Mouse (Mus musculus): Measurements from ENCODE around the gene Mmgt2.

Mmgt2 gene

DNA sequence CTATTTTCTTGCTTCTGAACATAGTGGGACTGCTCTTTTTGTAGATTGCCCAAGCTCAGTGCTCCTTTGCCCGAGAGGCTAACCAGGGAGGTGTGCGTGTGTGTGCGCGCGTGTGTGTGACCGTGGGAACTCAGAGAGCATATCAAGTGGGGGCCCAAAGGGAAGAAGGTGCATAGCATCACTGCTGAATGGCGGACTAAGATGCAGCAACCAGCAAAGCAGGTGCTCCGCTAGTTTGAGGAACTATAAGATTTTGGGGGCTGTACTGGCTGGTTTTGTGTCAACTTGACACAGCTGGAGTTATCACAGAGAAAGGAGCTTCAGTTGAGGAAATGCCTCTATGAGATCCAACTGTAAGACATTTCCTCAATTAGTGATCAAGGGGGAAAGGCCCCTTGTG is 27.4 kb upstream of the Mmgt2 start:
- DNase-seq (ENCODE audit: low read depth, low spot score), result no peak

GRCm38 (mm10) chr11:62621586-62622283 is 26.7 kb upstream of the Mmgt2 start:
- no peak for DNase-seq (ENCODE audit: low read depth, low spot score)

DNA sequence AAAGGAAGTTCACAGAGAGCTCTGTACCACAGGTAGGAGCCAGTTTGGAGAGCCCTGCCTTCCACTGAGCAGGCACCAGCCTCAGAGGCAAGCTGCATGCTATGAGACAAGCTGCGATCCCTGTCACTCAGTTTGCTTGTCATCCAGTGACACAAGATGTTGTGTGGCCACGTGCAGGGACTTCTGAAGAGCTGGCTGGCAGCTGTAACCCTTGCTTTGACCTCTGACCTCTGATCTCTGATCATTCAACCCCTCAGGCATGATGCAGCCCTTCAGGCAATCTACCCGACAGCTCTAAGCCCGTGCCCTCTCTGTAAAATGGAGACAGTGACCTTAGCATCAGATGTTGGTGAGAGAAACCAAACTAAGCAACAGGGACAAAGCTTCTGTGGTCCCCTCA is 25.6 kb upstream of the Mmgt2 start:
- DNase-seq (ENCODE audit: low read depth, low spot score), result no peak

GRCm38 (mm10) chr11:62624341-62625291 is 23.8 kb upstream of the Mmgt2 start:
- no peak for DNase-seq (ENCODE audit: low read depth, low spot score)

GRCm38 (mm10) chr11:62629352-62630224 is 18.9 kb upstream of the Mmgt2 start:
- no peak for DNase-seq (ENCODE audit: low read depth, low spot score)

DNA sequence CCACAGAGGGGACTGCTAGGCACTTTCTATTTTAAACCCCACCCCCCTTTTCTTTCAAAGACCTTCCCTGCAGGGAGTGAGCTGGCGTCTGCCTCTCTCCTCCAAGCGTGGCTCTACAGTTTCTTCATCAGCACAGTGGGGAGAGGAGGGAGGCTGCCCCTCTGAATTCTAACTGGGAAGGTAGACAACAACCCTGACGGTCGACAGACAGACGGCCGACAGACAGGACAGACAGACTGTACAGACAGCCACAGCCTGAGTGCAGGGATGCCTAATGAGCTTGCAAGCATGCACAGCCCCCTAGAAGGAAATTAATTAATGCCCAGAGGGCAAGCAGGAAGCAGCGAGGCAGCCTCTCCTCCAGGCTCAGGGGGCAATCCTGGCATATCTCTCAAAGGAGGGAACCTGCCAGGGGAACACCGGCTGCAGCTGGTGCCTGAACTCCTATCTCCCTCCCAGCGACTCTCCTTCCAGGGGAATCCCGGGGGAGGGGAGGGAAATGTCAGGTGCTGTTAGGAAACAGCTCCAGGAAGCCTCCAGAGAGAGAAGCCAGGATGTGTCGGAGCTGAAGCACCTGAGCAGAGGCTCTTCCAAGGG is 18.1 kb upstream of the Mmgt2 start:
- no peak for DNase-seq (ENCODE audit: low read depth, low spot score)

GRCm38 (mm10) chr11:62631138-62631537 is 17.3 kb upstream of the Mmgt2 start:
- no peak for DNase-seq (ENCODE audit: low read depth, low spot score)

- no peak for DNase-seq (ENCODE audit: low read depth, low spot score)
Measured at GRCm38 (mm10) chr11:62635406-62635805, 13.1 kb upstream of the Mmgt2 start.

DNA sequence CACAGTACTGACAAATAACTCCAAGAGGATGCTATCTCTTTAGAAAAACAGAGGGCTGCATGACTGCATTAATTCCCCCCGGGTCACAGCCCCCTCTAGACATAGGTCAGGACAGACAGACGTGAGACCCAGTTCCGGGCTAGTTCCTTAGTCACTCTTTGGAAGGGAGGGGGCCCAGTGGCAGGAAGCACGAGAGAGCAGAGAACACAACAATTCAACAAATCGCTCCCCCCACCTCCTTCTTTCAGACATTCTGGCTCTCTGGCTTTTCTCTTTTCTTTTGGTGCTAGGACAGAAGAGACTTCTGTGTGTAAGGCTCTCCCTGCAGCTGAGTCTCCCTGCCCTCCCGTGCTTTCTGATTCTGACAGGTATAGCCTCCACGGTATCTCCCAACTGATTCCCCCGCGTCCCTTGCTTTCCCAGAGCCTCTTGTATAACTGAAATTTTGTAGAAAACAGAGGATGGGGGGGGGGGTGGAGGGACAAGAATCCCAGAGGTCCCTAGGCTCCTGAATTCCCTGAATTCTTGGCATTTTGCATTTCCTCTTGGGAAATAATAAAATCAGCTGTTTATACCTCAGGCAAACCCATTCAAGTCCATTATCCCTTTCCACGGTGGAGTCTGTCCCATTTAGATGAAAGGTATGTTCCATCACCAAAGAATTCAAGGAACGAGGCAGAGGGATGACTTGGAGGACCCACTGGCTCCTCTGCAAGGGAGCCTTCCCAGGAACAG is 12.2 kb upstream of the Mmgt2 start:
- DNase-seq (ENCODE audit: low read depth, low spot score), result no peak

DNA sequence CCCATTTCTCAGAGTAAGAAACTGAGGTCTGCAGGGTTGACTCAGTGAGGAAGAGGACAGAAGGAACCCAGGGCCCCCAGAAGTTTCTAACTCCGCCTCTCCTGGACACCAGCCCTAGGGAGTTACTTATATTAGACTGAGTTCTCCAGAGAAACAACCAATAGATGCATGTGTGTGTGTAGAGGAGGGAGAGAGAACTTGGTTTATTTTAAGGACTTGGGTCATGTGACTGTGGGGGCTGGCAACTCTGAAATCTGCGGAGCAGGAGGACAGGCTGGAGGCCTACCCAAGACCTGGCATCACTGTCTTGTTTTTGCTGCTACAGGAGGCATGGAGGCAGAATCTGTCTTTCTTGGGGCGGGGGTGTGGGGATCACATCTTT is 11.6 kb upstream of the Mmgt2 start:
- no peak for DNase-seq (ENCODE audit: low read depth, low spot score)

GRCm38 (mm10) chr11:62637401-62637800 is 11.1 kb upstream of the Mmgt2 start:
- DNase-seq (ENCODE audit: low read depth, low spot score), result no peak

DNA sequence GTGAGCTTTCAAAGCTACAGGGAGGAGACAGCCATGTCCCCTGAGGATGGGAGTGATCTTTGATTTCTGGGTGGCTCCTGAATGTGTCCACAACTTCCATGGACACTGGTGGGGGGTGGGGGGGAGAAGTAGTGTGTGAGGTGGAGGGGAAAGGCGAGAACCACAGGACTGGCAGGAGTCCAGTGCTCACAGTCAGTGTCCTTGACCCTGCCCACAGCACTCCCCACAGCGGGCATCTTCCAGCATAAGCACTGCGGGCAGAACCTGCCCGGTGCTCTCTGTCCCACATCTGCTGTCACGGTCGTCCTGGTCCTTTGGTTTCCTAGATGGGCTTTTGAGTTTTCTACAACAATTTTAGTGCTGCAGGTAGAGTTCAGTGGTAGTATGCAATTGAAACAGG is 10.7 kb upstream of the Mmgt2 start:
- DNase-seq (ENCODE audit: low read depth, low spot score), result no peak

- DNase-seq (ENCODE audit: low read depth, low spot score), result no peak
Measured at GRCm38 (mm10) chr11:62638402-62638801, 10.1 kb upstream of the Mmgt2 start.

DNA sequence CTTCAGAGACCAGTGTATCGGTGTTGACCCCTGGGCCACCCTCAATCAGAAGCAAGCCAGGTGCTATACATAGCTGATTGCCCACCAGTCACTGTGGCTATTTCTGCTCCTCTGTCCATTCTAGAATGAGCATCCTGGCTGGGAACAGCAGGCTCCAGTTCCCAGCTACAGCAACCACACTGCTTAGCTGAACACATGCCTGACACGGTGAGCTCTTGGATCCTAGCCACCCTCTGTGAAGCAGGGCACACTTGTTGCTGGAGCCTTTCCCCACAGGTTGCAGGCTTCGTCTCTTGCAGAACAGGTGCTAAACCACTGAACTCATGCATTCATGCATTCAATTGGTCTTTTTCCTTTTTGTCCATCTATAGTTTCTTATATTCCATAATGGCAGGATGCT is 8.1 kb upstream of the Mmgt2 start:
- no peak for DNase-seq (ENCODE audit: low read depth, low spot score)

GRCm38 (mm10) chr11:62642023-62642844 is 6.2 kb upstream of the Mmgt2 start:
- DNase-seq (ENCODE audit: low read depth, low spot score), result no peak

DNA sequence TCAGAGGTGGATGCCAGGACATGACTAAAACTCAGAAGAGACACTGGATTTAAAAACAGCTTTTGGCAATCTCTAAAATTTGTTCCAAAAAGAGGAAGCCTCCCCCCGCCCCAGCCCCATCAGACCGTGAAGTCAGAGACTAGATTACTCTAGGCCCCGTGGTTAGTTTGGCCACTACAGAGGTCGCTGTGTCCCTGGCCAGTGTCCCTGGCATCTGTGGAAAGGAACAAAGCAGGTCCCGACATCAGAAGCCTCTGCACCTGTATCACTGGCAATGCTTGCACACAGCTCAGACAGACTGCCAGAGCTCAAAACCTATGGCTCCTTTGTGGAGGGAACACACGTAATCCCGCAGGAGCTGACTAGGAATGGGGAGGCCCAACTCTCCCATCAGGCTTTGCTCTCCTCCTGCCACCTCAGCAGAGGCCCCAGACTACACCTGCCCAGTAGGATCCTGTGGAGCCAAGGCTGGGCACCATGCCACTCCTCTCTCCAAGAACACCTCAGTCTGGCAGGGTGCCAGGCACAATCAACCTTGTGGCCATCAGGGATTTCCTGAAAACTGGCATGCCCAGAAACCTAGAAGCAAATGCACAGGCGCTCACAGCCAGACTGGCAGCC is 5.3 kb upstream of the Mmgt2 start:
- no peak for DNase-seq (ENCODE audit: low read depth, low spot score)

- no peak for DNase-seq (ENCODE audit: low read depth, low spot score)
Measured at GRCm38 (mm10) chr11:62643681-62644363, 4.6 kb upstream of the Mmgt2 start.

GRCm38 (mm10) chr11:62644602-62645336 is 3.7 kb upstream of the Mmgt2 start:
- DNase-seq (ENCODE audit: low read depth, low spot score), result no peak

All from embryo, embryonic 11.5 days (tissue).